In the genomic region with DNA sequence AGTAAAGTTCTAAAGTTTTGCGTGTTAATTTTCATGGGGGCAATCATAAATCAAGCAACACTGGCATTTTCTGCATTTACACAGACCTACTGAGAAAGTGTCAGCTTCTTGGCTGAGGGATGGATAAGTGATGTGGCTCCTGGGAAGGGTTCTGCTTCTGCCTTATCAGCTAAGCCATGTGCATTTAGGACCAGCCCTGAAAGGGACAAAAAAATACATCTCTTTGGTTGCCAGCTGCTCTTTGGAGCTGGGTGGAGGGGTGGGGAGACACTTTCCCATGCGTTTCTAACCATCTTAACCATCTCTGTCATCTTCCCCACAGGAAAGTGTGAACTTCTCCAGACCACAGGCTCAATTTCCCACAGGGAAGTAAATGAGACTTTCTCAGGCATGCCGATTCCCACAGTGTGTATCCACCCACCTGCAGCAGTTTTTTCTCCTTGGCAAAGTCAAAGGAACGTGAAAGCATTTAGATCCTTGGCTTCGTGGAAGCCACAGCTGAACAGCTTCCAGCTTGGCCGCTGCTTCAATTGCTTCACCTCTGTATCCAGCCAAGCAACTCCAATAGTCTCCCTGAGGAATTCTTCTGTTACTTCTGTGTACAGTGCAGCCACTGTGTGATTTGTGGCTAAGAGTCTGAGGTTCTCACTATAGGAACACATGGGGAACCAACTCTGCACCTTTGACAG, we compare ENCODE assay signal across 8 mouse cellular contexts.
DNase-seq lines count a peak whose midpoint lies in the region; ATAC-seq lines count a peak whose summit lies in the region.

No protein-coding gene starts in this region.

- no peak overlapping the region for H3K9ac ChIP-seq in limb, embryonic 12.5 days (replicated peaks)
- no peak overlapping the region for H3K9ac ChIP-seq in midbrain, embryonic 13.5 days (replicated peaks)

- no peak overlapping the region for H3K4me3 ChIP-seq in limb, embryonic 12.5 days (replicated peaks)
- H3K4me3 ChIP-seq in limb, embryonic 10.5 days = no peak overlapping the region
- no peak overlapping the region for H3K4me3 ChIP-seq in midbrain, embryonic 13.5 days (replicated peaks)

- no peaks in the 10 kb centered on the region for H3K36me3 ChIP-seq in limb, embryonic 12.5 days
- H3K36me3 ChIP-seq in limb, embryonic 10.5 days = no peaks in the 10 kb centered on the region
- no peaks in the 10 kb centered on the region for H3K36me3 ChIP-seq in midbrain, embryonic 13.5 days

- no peak overlapping the region for H3K4me2 ChIP-seq in limb, embryonic 12.5 days
- no peak overlapping the region for H3K4me2 ChIP-seq in midbrain, embryonic 13.5 days (replicated peaks)

- no peaks in the 10 kb centered on the region for H3K27me3 ChIP-seq in limb, embryonic 12.5 days
- H3K27me3 ChIP-seq in limb, embryonic 10.5 days (ENCODE audit: low read depth, poor library complexity, severe bottlenecking) = no peaks in the 10 kb centered on the region
- no peaks in the 10 kb centered on the region for H3K27me3 ChIP-seq in midbrain, embryonic 13.5 days

- H3K4me1 ChIP-seq in limb, embryonic 12.5 days (replicated peaks) = no peaks in the 10 kb centered on the region
- peaks cover 10% of the 10 kb centered on the region; the same call in 1 of the 2 replicates for H3K4me1 ChIP-seq in limb, embryonic 10.5 days
- no peaks in the 10 kb centered on the region for H3K4me1 ChIP-seq in midbrain, embryonic 13.5 days (replicated peaks)

- 56% methylated on average over 6 of the region's 6 CpGs for WGBS in limb, embryonic 12.5 days
- WGBS in limb, embryonic 10.5 days = 74% methylated on average over 6 of the region's 6 CpGs
- WGBS in midbrain, embryonic 13.5 days = 84% methylated on average over 6 of the region's 6 CpGs

- H3K27ac ChIP-seq in limb, embryonic 12.5 days = no peak overlapping the region
- no peak overlapping the region for H3K27ac ChIP-seq in limb, embryonic 10.5 days
- no peak overlapping the region for H3K27ac ChIP-seq in midbrain, embryonic 13.5 days

- peak; percentile 52; the same call in 1 of the 2 replicates for ATAC-seq in limb, embryonic 12.5 days (ENCODE audit: insufficient number of reproducible peaks, insufficient read depth, low FRiP score, low TSS enrichment, low read depth)
- ATAC-seq in midbrain, embryonic 13.5 days = no peak

- no peaks in the 10 kb centered on the region for H3K9me3 ChIP-seq in limb, embryonic 12.5 days
- no peaks in the 10 kb centered on the region for H3K9me3 ChIP-seq in limb, embryonic 10.5 days (replicated peaks)
- no peaks in the 10 kb centered on the region for H3K9me3 ChIP-seq in midbrain, embryonic 13.5 days

- no peak for DNase-seq in limb, embryonic 10.5 days (ENCODE audit: low spot score)
- DNase-seq in fibroblast of lung, adult 2 months (ENCODE audit: low read depth) = peak; percentile 100
- DNase-seq in heart, postnatal 4 days = peak; percentile 60
- peak; percentile 29 for DNase-seq in lung, postnatal 36 days
- no peak for DNase-seq in layer of hippocampus, adult 11-12 months (ENCODE audit: low spot score)
- DNase-seq in layer of hippocampus, adult 9-10 months (ENCODE audit: low spot score) = no peak

Comparison
In these comparisons a context has a peak if more than half of its experiments do, and no peak if none do; other contexts are left out.
1. DNase-seq: peak in fibroblast of lung, adult 2 months (single experiment), heart, postnatal 4 days (single experiment) and lung, postnatal 36 days (single experiment); none in limb, embryonic 10.5 days (single experiment), layer of hippocampus, adult 11-12 months (single experiment) and layer of hippocampus, adult 9-10 months (single experiment).